Mouse (Mus musculus): ENCODE results near the gene Insc. TPM values are rescaled to one million over a fixed set of nuclear protein-coding genes. Genes with fewer than 3 reads are reported as not detected.

Insc gene
- total RNA-seq, 2 experiments from 2014 or later, result 1.8 to 2.0 TPM

- DNase-seq (ENCODE audit: low spot score in 2 of 2), result no peak
These were observed 153.6 kb downstream of the Insc start for GRCm38 (mm10) chr7:114896966-114897697.

Other genes starting within 250 kb of the Insc start
- gene Cyp2r1, start 180.7 kb upstream of the Insc start, total RNA-seq (2021), result 1 to 10 TPM; 1.2 to 1.6 TPM
- 1 to 10 TPM; 1.7 to 2.5 TPM for gene Calca, start 107.3 kb upstream of the Insc start, total RNA-seq (2021)
- gene Calcb, start 25.1 kb upstream of the Insc start, total RNA-seq (2021), result under 1 TPM in 1 of 2 experiments, not detected in 1; 0.38 TPM

Data from layer of hippocampus, postnatal 10 days (tissue).